Mouse (Mus musculus) stomach, adult 2 months (tissue): ENCODE data around the gene Wsb1. TPM values are rescaled to one million over a fixed set of nuclear protein-coding genes. Genes with fewer than 3 reads are reported as not detected.

Experiments used
- polyA plus RNA-seq: library from polyadenylated mRNA; depleted of rRNA; stranded (reverse); fragments of >200 nt; gene quantifications from 2 replicates; pipeline ENCODE4 v1.2.3, GENCODE M21; 2012; rRNA removed

Wsb1 gene
- 13.5 and 13.7 TPM in 2 replicates for polyA plus RNA-seq

GRCm38 (mm10) chr11:79254391-79255098 is at the start of gene Wsb1:
Wsb1 (minus strand) TSS chr11:79254671.

GRCm38 (mm10) chr11:79296856-79297491 is 42.5 kb upstream of the Wsb1 start, which contains the start of gene Gm9964:
Gm9964 (minus strand) TSS chr11:79296906.

Other genes starting within 250 kb of the Wsb1 start
- gene Ksr1, start 108.3 kb downstream of the Wsb1 start, polyA plus RNA-seq: 4.4 and 6.8 TPM in 2 replicates
- not detected in 2 replicates for gene Gm9964, start 42.2 kb upstream of the Wsb1 start, polyA plus RNA-seq
- 2.1 and 2.8 TPM in 2 replicates for gene Nf1, start 85.0 kb upstream of the Wsb1 start, polyA plus RNA-seq
- not detected in 2 replicates for gene Omg, start 249.4 kb upstream of the Wsb1 start, polyA plus RNA-seq